In the genomic region with DNA sequence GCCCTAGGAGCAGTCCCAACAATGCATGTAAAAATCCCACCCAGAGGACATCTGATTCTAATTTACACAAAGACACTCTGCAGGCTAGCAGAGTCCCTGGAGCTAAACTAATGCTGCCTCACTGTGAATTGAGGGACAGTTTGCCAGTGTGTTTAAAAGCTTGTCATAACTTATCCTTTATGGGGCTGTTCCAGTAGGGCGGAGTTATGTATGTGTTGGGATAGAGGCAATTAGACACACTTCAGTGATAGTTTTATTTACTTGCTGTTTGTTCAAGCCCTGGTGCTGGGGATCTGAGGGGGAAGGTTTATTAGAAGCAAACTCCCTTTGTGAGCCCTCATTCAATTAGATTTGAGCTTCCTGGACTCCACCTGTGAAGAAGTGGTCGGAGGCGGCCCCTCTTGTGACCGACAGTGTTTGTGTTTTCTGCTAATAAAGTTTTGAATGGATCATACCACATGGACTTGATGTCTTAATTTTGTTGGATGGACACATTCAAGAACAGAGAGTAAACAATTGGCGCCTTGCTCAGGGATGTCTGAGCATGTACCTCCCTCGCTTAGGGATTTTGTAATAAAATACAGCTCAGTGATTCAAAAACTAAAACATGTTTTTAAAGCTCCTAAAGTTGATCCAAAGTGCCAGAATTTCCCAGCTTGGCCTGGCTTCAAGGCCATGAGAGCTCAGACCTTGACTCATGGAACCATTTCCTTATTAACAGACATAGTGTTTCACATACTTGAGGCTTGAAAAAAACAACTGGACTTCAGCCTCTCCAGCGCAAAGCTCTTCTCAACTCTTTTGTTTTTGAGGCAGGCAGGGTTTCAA, we compare ENCODE assay signal across 8 mouse cellular contexts.
DNase-seq lines count a peak whose midpoint lies in the region; ATAC-seq and TF ChIP-seq lines count a peak whose summit lies in the region.

No protein-coding gene starts in this region.

- no peak overlapping the region for H3K9ac ChIP-seq in heart, adult 2 months (ENCODE audit: low read depth, low read length)
- H3K9ac ChIP-seq in heart, embryonic 12.5 days = no peak overlapping the region

- DNase-seq in heart, adult 2 months = peak; percentile 62 to 73
- peak; percentile 80 for DNase-seq in gastrocnemius, adult 2 months
- DNase-seq in kidney, adult 18-20 months = peak; percentile 41
- DNase-seq in lung, postnatal 4 days = peak; percentile 22 to 48
- peak; percentile 7 for DNase-seq in yolk sac, embryonic 10.5 days (ENCODE audit: low spot score)
- DNase-seq in c-Kit-positive CD71-positive TER-119-positive erythroid progenitor cells, embryonic 14.5 days (ENCODE audit: low spot score) = no peak
- DNase-seq in spleen, postnatal 36 days (ENCODE audit: low spot score in 2 of 2) = no peak

- H3K4me2 ChIP-seq in heart, embryonic 12.5 days = no peak overlapping the region

- TF ChIP-seq EP300 in heart, adult 2 months (IDR thresholded peaks at IDR 0.05; ENCODE audit: insufficient read depth, low read depth, low read length) = no peak

- no peak for TF ChIP-seq CTCF in heart, adult 2 months (IDR thresholded peaks at IDR 0.05)
- no peak for TF ChIP-seq CTCF in gastrocnemius, adult 2 months (IDR thresholded peaks at IDR 0.05)

- peak overlapping the region; percentile 45; the same call in 1 of the 2 replicates for H3K27ac ChIP-seq in heart, adult 2 months
- no peak overlapping the region for H3K27ac ChIP-seq in heart, embryonic 12.5 days (ENCODE audit: poor library complexity, severe bottlenecking)
- peak overlapping the region; percentile 74 for H3K27ac ChIP-seq in gastrocnemius, adult 2 months

- intact Hi-C loops in heart, adult 2 months (cut with DNase I) = loop anchor here (10.0 kb wide), 1 partner anchor 464 kb away; no protein-coding TSS in a partner anchor
- intact Hi-C loops in gastrocnemius, adult 2 months (cut with DNase I) = no loop called here

- no peak overlapping the region for H3K4me3 ChIP-seq in heart, adult 2 months
- no peak overlapping the region for H3K4me3 ChIP-seq in heart, embryonic 12.5 days
- H3K4me3 ChIP-seq in gastrocnemius, adult 2 months = no peak overlapping the region

- no peaks in the 10 kb centered on the region for H3K9me3 ChIP-seq in heart, embryonic 12.5 days (replicated peaks)

- H3K79me2 ChIP-seq in heart, adult 2 months (replicated peaks; ENCODE audit: control insufficient read depth, insufficient read depth, low read length) = no peaks in the 10 kb centered on the region

- WGBS in heart, adult 2 months = 82% methylated on average over 7 of the region's 7 CpGs
- WGBS in heart, embryonic 12.5 days = 84% methylated on average over 7 of the region's 7 CpGs

- no peak for ATAC-seq in heart, embryonic 12.5 days (ENCODE audit: insufficient number of reproducible peaks, low FRiP score)

- H3K36me3 ChIP-seq in heart, adult 2 months (ENCODE audit: control insufficient read depth, insufficient read depth, low read length) = no peaks in the 10 kb centered on the region
- no peaks in the 10 kb centered on the region for H3K36me3 ChIP-seq in heart, embryonic 12.5 days

- TF ChIP-seq POLR2A in heart, adult 2 months (IDR thresholded peaks at IDR 0.05; ENCODE audit: insufficient read depth, low read depth, low read length) = no peak

- H3K27me3 ChIP-seq in heart, adult 2 months (ENCODE audit: control insufficient read depth, insufficient read depth, low read length) = no peaks in the 10 kb centered on the region
- no peaks in the 10 kb centered on the region for H3K27me3 ChIP-seq in heart, embryonic 12.5 days (replicated peaks)

- peaks cover 3% of the 10 kb centered on the region; the same call in 1 of the 2 replicates for H3K4me1 ChIP-seq in heart, adult 2 months (ENCODE audit: control insufficient read depth, insufficient read depth, low read length)
- H3K4me1 ChIP-seq in heart, embryonic 12.5 days (replicated peaks) = peaks cover 15% of the 10 kb centered on the region

Comparison
In these comparisons a context has a peak if more than half of its experiments do, and no peak if none do; other contexts are left out.
1. DNase-seq: peak in heart, adult 2 months (2 of 2), gastrocnemius, adult 2 months (single experiment), kidney, adult 18-20 months (single experiment), lung, postnatal 4 days (2 of 2) and yolk sac, embryonic 10.5 days (single experiment); none in c-Kit-positive CD71-positive TER-119-positive erythroid progenitor cells, embryonic 14.5 days (single experiment) and spleen, postnatal 36 days (0 of 2).